Mouse (Mus musculus): ENCODE data around the gene Unc13d. TPM values are rescaled to one million over a fixed set of nuclear protein-coding genes. Genes with fewer than 3 reads are reported as not detected.
"Not testable (repeated sequence)": the region's sequence is repeated elsewhere in the genome, so short reads cannot be mapped to it uniquely, and the experiment has no call there.

Gene Unc13d
- 1 to 10 TPM; 1.5 to 3.6 (median 2.3) TPM for total RNA-seq (2022)

- DNase-seq (ENCODE audit: low spot score in 2 of 2): no peak
Observed at GRCm38 (mm10) chr11:116077446-116078204, at the start of gene Unc13d. TSS of gene Unc13d (minus strand) at chr11:116077961.

GRCm38 (mm10) chr11:116126261-116126660, 48.5 kb upstream of the Unc13d start:
- DNase-seq (ENCODE audit: low spot score in 2 of 2): no peak

GRCm38 (mm10) chr11:116121731-116122245, 44.0 kb upstream of the Unc13d start:
- not testable (repeated sequence) for DNase-seq (ENCODE audit: low spot score in 2 of 2)

- DNase-seq (ENCODE audit: low spot score in 2 of 2): no peak
Observed at GRCm38 (mm10) chr11:116117819-116118218, 40.1 kb upstream of the Unc13d start.

- DNase-seq (ENCODE audit: low spot score in 2 of 2): no peak
Observed at GRCm38 (mm10) chr11:116117241-116117640, 39.5 kb upstream of the Unc13d start.

GRCm38 (mm10) chr11:116111611-116112203, 33.9 kb upstream of the Unc13d start:
- DNase-seq (ENCODE audit: low spot score in 2 of 2): no peak

- no peak for DNase-seq (ENCODE audit: low spot score in 2 of 2)
Observed at GRCm38 (mm10) chr11:116111067-116111466, 33.3 kb upstream of the Unc13d start.

DNA sequence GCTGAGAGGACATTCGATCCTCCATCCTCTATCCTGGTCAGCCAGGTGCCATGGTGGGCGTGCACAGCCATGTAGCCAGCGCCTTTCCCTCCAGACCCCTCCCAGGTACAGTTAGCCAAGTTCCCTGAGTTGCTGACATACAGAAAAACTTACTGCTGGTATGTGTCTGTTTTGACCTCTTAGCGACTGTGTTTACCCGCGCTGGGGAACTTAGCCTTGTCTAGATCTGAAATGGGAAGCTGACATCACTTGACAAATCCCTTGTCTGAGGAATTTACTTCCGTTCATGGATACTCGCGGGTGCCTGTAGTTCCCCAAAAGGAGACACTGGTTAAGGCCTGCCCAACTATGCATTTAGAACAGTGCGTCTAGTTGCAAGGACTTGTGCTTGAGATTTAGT, 32.8 kb upstream of the Unc13d start:
- DNase-seq (ENCODE audit: low spot score in 2 of 2): no peak

- DNase-seq (ENCODE audit: low spot score in 2 of 2): no peak
Observed at GRCm38 (mm10) chr11:116110131-116110530, 32.4 kb upstream of the Unc13d start.

DNA sequence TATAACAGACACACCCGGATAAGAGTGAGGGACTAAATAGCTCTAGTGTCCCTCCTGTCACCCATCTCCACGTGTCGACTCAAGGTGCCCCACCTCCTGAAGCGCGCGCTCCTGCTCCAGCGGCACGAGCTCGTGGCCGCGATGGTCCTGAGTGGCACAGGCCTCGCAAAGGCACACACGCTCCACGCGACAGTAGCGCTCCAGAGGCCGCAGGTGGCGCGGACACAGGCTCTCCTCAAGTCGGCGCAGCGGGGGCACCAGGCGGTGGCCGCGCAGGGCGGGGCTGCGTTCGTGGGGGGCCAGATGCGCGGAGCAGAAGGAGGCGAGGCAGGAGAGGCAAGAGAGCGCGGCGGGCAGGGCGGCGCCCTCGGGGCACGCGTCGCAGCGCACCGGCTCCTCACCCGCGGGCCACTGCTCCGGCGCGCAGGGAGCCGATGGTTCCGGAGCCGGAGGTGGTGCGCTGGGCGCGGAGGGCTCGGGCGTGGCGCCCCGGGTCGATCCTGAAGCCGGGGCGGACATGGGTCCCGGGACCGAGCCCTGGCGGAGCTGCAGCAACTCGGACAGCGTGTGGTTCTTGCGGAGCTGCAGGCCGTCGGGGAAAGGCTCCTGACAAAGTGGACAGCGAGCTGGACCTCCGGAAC, 31.8 kb upstream of the Unc13d start:
- DNase-seq (ENCODE audit: low spot score in 2 of 2): no peak

- DNase-seq (ENCODE audit: low spot score in 2 of 2): no peak
Observed at GRCm38 (mm10) chr11:116108464-116109137, 30.8 kb upstream of the Unc13d start.

GRCm38 (mm10) chr11:116107777-116108285, 30.1 kb upstream of the Unc13d start:
- no peak for DNase-seq (ENCODE audit: low spot score in 2 of 2)

DNA sequence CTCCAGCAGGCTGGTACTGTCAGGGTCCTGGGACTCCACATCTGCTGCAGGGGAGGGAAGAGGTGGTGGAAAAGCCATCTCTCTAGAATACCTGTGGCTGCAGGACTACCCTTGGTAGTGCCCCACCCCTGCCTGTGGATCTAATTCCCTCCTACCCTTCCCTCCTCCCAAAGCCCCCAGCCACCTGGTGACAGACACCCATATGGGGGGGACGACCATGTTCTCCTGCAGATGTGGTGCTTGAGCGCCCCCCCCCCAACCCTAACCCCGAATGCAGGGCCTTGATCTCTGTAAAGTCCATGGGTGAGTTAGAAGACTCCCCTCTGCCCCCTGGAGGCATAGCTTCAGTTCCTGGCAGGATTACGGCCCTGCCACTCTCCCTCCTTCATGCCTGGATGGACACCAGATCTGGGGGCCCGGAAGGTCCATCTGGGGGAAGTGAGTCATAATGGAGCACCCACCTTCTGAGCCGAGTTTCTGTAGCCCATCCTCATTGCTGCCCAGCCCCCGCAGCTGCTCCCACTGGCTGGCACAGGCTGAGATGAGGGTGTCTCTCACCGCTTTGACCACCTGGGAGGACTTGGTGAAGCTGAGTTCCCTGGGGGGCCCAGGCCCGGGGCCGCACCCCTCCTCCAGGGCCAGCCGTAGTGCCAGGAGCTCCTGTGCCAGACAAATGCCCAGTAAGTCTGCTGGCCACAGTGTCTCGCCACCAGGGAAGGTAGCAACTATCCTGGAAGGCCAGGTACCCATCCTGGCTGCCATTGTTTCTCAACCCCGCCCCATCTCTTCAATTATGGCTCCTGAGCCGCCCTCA, 29.4 kb upstream of the Unc13d start:
- DNase-seq (ENCODE audit: low spot score in 2 of 2): no peak

GRCm38 (mm10) chr11:116106154-116106962, 28.6 kb upstream of the Unc13d start:
- DNase-seq (ENCODE audit: low spot score in 2 of 2): no peak

DNA sequence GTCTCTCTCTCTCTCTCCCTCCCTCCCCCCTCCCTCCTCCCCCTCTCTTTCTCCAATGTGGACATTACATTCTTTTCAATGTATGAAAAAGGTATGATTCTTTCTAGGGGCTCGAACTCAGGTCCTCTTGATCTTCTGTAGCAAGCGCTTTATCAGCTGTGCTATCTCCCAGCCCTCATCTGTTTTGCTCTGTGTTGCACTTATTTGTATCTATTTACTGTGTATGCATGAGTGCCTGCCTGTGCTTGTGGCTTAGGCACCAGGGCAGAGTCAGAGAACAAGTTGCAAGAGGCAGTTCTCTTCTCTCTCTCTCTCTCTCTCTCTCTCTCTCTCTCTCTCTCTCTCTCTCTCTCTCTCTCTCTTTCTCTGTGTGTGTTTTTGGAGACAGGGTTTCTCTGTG, 27.3 kb upstream of the Unc13d start:
- no peak for DNase-seq (ENCODE audit: low spot score in 2 of 2)

GRCm38 (mm10) chr11:116104006-116104646, 26.4 kb upstream of the Unc13d start:
- DNase-seq (ENCODE audit: low spot score in 2 of 2): no peak

DNA sequence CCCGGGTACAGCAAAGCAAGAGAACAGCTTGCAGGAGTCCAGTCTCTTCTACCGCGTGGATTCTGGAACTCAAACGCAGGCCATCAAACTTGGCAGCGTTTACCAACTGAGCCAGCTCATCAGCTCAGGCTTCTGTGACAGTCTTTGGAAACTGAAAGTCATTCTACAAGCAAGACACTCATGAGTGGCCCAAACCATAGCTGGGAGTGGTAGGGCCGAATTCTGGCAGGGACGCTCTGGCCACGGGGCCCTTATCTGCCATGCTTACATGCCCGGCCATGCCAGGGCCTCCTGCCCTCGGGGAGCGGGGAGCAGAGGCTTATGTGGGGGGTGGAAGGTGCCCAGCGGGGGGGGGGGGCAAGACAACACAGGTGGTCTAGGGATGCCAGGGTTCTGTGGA, 25.8 kb upstream of the Unc13d start:
- DNase-seq (ENCODE audit: low spot score in 2 of 2): no peak

DNA sequence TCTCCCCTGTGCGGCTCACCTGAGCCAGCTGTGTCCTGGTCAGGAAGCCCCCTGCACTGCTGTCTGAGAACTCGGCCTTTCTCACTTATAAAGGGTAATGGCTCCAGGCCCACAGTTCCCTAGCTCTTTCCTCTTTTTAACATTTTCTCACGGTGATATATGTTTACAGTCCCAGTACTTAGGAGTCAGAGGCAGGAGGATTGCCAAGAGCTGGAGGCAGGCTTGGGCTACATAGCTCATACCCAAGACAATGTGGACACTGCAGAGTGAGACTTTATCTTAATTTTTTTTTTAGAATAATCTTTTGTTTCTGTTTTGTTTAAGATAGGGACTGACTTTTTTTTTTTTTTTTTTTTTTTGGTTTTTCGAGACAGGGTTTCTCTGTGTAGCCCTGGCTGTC, 24.7 kb upstream of the Unc13d start:
- DNase-seq (ENCODE audit: low spot score in 2 of 2): no peak

DNA sequence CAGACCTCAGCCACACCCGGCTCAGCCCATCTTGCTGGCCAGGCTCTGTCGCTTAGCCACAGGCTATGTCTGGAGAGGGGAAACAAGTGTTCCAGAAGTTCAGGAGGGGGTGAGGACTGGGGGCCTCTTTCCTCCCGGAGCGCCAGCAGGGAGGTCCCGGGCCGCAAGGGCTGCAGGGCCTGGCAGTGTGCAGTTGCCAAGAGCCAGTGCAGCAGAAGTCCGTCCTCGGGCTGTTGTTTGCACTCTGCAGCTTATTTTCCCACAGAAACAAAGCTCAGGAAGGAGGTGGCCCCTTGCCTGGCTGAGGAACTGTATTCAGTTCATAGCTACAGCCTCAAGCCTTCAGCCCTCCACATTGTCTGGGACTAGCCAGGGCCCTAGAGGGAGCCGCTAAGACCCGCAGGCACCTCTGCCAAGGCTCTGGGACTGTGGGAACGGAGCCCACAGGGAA, 24.2 kb upstream of the Unc13d start:
- DNase-seq (ENCODE audit: low spot score in 2 of 2): no peak

Measured in layer of hippocampus, adult 8-10 months (tissue).